Mouse (Mus musculus): Measurements from ENCODE around the gene Map7d2.

DNA sequence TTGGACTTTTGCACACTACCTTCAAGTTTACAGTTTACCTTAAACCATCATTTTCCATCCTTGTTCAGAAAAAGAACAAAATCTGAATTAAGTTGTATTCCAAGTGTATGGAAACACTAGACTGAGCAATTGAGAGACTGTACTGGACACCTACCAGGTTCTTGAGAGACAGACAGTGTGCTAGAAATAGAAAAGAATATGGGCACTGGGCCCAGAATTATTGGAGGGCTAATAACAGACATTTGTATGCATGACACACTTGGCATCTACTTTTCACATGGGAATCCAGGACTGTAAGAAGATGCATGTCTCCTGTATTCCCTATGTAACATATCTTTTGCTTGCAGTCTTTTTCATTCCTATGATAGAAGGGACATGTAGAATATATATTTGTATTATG, 25.4 kb upstream of the Map7d2 start:
- TF ChIP-seq CTCF (IDR thresholded peaks at IDR 0.05; ENCODE audit: extremely low read depth, insufficient read length, insufficient replicate concordance, low read depth, low read length) (no peak), POLR2A (IDR thresholded peaks at IDR 0.05; ENCODE audit: low read depth, low read length) (no peak)

Measured in small intestine, adult 2 months (tissue).